Mouse (Mus musculus): ENCODE measurements around the gene Gm10354. TPM values are rescaled to one million over a fixed set of nuclear protein-coding genes. Genes with fewer than 3 reads are reported as not detected.
"Not testable (repeated sequence)": the region's sequence is repeated elsewhere in the genome, so short reads cannot be mapped to it uniquely, and the experiment has no call there.

Gene Gm10354
- total RNA-seq, 1 experiment from 2014 or later: not detected

DNA sequence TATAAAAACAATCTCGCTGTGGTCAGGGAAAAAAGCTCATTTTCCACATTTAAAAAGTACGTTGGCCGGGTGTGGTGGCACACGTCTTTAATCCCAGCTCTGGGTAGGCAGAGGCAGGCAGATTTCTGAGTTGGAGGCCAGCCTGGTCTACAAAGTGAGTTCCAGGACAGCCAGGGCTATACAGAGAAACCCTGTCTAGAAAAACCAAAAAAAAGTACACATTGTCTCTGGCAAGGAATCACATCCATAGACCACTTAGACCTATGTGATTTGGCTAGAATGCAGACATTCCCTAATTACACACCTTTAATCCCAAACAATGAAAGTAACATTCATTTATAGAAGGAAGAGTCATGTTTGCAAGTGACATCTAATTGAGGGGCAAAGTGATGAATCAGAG, 17.2 kb downstream of the Gm10354 start:
- ATAC-seq (replicated peaks; ENCODE audit: low read depth, poor library complexity, severe bottlenecking): not testable (repeated sequence)

DNA sequence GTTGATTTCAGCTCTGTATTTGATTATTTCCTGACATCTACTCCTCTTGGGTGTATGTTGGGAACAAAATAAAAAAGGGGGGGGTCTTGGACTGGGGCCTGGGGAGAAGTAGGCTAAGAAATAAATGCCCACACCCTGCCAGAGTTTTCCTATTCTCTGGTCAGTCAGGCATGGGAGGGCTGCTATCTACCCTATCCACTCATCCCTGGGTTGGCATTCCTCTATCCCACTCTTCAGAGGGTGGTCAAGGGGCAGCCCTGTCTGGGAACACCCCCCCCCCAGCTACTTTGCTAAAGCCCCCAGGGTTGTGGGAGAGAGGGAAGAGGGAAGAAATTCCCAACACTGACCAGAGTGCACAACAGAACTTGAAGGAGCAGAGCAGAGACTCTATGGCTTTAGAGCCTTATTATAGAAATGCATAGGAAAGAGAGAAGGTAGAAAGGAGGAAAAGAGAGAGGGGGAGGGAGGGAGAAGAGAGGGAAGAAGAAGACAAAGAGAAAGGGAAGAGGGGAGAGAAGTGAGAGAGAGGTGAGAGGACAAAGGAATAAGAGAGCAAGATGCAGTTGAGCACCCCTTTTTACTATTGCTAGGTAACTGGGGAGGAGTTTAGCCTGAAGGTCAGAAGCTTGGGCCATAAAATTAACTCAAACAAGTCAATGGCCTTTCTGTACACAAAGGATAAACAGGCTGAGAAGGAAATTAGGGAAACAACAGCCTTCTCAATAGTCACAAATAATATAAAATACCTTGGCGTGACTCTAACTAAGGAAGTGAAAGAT, 22.6 kb downstream of the Gm10354 start:
- ATAC-seq (replicated peaks; ENCODE audit: low read depth, poor library complexity, severe bottlenecking): not testable (repeated sequence)

DNA sequence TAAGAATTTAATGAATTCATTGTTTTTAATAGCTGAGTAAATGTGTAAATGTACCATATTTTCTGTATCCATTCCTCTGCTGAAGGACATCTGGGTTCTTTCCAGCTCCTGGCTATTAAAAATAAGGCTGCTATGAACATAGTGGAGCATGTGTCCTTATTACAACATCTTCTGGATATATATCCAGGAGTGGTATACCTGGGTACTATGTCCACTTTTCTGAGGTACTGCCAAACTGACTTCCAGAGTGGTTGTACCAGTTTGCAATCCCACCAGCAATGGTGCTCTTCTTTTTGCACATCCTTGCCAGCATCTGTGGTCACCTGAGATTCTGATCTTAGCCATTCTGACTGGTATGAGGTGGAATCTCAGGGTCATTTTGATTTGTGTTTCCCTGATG, 25.1 kb downstream of the Gm10354 start:
- not testable (repeated sequence) for ATAC-seq (replicated peaks; ENCODE audit: low read depth, poor library complexity, severe bottlenecking)

DNA sequence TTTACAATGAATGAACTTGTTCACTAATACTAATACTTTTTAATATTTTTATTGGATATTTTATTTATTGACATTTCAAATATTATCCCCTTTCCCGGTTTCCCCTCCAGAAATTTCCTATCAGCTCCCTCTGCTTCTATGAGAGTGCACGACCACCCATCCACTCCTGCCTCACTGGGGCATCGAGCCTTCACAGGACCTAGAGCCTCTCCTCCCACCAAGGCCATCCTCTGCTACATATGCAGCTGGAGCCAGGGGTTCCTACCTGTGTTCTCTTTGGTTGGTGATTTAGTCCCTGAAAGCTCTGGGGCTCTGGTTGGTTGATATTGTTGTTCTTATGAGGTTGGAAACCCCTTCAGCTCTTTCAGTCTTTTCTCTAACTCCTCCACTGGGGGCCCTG, 26.0 kb downstream of the Gm10354 start:
- ATAC-seq (replicated peaks; ENCODE audit: low read depth, poor library complexity, severe bottlenecking): not testable (repeated sequence)

DNA sequence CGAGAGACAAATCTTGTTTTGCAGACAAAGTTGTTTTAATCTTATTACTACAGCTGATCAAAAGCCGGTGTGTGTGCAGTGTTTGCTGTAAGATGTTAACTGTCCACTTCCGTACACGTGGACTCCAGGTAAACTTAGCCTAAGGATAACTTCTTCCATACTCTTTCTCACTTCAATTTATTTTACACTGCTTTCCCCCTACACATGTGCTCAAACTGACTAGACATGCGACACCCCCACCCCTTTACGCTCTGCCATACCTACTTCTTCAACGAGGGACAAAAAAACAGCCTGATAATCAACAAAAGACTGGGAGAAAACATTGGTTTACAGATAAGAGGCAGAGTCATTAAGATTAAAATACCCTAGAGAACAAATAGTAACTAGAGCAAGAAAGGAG, 26.9 kb downstream of the Gm10354 start:
- not testable (repeated sequence) for ATAC-seq (replicated peaks; ENCODE audit: low read depth, poor library complexity, severe bottlenecking)

DNA sequence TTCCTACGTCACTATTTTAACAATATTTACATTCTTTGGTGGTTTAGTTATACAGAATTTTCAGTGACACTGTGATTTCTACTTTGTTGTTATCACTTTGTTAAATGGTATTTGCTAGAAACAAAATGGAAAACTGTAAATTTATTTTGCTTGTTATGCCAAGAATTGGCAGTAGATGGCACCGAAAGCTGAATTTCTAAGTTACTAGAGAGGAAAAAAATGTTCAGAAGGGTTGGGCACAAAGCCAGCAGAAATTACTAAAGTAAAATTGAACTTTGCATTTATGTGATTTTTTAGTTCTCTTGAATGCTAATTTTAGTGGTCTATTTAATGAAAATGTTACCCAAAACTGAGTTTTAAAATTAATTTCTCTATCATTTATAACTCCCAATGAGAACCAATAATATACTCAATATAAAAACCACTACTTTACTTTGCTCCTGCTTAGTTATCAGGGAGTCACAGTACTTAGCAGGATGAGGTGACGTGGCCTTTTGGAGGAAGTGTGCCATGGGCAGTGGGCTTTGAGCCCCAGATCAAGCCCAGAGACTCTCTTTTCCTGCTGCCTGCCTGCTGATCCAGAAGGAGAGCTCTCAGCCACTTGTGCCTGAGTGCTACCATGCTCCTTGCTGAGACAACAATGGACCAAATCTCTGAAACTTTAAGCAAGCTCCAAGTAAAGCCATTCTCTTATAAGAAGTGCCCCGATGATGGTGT, 31.1 kb downstream of the Gm10354 start:
- not testable (repeated sequence) for ATAC-seq (replicated peaks; ENCODE audit: low read depth, poor library complexity, severe bottlenecking)

DNA sequence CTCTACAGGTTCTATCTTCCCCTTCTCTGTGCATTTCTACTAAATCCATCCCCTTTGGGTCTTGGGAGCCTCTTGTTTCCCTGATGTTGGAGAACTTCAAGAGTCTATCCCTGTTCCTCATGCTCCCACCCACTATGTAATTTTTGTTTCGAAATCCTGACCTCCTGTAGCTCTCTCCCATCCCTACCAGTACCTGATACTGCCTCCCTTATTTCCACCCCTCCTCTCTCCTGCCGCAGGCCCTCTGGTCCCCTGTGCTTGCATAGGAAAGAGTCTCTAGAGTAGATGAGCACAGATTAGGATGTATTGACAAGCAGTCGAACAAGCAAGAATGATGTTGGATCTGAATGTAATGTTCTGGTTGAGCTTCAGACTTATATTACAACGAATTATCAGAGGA, 33.2 kb downstream of the Gm10354 start:
- ATAC-seq (replicated peaks; ENCODE audit: low read depth, poor library complexity, severe bottlenecking): not testable (repeated sequence)

DNA sequence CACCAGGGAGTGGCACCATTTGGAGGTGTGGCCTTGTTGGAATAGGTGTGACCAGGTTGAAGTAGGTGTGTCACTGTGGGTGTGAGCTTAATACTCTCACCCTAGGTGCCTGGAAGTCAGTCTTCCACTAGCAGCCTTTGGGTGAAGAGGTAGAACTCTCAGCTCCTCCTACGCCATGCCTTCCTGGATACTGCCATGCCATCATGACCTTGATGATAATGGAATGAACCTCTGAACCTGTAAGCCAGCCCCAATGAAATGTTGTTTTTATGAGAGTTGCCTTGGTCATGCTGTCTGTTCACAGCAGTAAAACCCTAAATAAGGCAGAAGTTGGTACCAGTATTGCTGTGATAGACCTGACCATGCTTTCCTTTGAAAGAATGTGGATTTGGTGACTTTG, 37.7 kb downstream of the Gm10354 start:
- ATAC-seq (replicated peaks; ENCODE audit: low read depth, poor library complexity, severe bottlenecking): not testable (repeated sequence)

DNA sequence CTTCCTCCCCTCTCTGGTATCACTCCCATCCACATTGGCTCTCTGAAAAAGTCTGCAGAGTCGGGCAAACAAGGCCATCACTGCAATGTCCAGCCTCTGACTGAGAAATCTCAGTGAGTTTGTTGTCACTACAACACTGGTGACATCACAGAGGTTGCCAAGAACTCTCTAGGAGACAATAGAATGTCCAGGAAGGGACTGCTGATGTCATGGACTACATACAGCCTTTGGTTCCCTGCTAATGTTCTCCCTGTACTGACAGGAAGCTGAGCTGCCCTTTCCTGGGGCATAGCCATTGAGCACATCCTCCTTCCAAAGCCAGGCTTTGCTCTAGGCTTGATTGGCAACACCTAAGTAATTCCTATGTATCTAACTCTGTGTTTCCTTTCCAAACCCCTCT, 40.4 kb downstream of the Gm10354 start, which contains the start of gene Speer4e:
Speer4e (minus strand) TSS at position 101 of the 400 bp plus-strand sequence.
- not testable (repeated sequence) for ATAC-seq (replicated peaks; ENCODE audit: low read depth, poor library complexity, severe bottlenecking)

DNA sequence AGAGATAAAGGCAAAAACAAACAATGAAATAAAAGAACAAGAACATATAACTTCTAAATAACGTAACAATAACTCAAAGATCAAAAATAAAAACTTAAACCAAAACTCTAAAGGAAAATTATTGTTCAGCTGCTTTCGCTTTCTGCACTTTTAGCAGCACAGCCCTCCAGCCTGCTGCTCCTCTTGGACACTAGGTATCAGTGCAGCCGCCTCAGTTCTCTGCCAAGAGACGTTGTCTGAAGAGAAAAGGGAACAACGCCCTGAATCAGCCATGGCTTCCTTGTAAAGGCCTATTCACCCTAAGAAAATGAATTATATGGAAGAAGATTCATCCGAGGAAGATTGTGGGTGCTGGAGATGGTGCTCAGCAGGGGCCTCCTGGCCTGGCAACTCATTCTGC, 45.0 kb downstream of the Gm10354 start:
- ATAC-seq (replicated peaks; ENCODE audit: low read depth, poor library complexity, severe bottlenecking): not testable (repeated sequence)

DNA sequence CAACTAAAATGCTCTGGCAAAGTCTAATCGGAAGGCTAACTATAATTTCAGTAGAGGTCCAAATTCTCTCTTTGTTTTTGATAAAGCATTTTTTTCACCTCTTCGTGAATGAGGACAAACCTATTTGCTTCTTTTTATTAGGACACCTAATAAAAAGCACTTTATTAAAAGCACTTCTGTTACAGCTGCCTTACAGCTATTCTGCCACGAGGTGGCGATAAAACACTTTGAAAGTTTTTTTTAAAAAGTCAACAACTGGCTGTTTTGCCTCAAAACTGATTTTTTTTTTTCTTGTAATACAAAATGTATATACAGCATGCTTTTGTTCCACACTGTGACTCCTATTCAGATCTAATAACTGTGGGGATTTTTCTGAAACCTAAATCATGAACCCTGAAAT, 51.7 kb downstream of the Gm10354 start:
- not testable (repeated sequence) for ATAC-seq (replicated peaks; ENCODE audit: low read depth, poor library complexity, severe bottlenecking)

Other genes starting within 250 kb of the Gm10354 start
- gene Gm9758, start 64.0 kb downstream of the Gm10354 start, total RNA-seq (2017): not detected in 2 replicates
- not detected in 2 replicates for gene Speer4e, start 40.5 kb downstream of the Gm10354 start, total RNA-seq (2017)
- gene Gm17019, start 54.1 kb upstream of the Gm10354 start, total RNA-seq (2017): not detected in 2 replicates